Mouse (Mus musculus) mesoderm, embryonic 11.5 days (tissue): Measurements from ENCODE around the gene Pcsk7.

Source experiments
- DNase-seq: peaks from one replicate; pipeline ENCODE4 v3.0.0-alpha.2; 2012; ENCODE audit warnings: low read depth, low spot score

Pcsk7 gene

GRCm38 (mm10) chr9:45938952-45939637, 32.8 kb downstream of the Pcsk7 start:
- no peak for DNase-seq

- no peak for DNase-seq
These were observed 33.5 kb downstream of the Pcsk7 start for GRCm38 (mm10) chr9:45939794-45940193.

- no peak for DNase-seq
These were observed 35.1 kb downstream of the Pcsk7 start for GRCm38 (mm10) chr9:45941329-45941888.

GRCm38 (mm10) chr9:45942464-45942863, 36.2 kb downstream of the Pcsk7 start:
- DNase-seq = no peak

- no peak for DNase-seq
These were observed 36.6 kb downstream of the Pcsk7 start for GRCm38 (mm10) chr9:45942916-45943315.

- no peak for DNase-seq
These were observed 37.6 kb downstream of the Pcsk7 start for GRCm38 (mm10) chr9:45943628-45944505.

- DNase-seq = no peak
These were observed 38.5 kb downstream of the Pcsk7 start for GRCm38 (mm10) chr9:45944506-45945400.

GRCm38 (mm10) chr9:45945721-45946120, 39.4 kb downstream of the Pcsk7 start:
- DNase-seq = no peak

- no peak for DNase-seq
These were observed 40.0 kb downstream of the Pcsk7 start for GRCm38 (mm10) chr9:45946182-45946871.

GRCm38 (mm10) chr9:45946872-45947183, 40.5 kb downstream of the Pcsk7 start:
- no peak for DNase-seq

GRCm38 (mm10) chr9:45952057-45952456, 45.8 kb downstream of the Pcsk7 start:
- no peak for DNase-seq

- no peak for DNase-seq
These were observed 46.6 kb downstream of the Pcsk7 start for GRCm38 (mm10) chr9:45952890-45953289.

GRCm38 (mm10) chr9:45953511-45954293, 47.4 kb downstream of the Pcsk7 start:
- DNase-seq = no peak

- DNase-seq = peak; percentile 47
These were observed 48.2 kb downstream of the Pcsk7 start for GRCm38 (mm10) chr9:45954294-45955106.

GRCm38 (mm10) chr9:45955107-45955963, 49.0 kb downstream of the Pcsk7 start, which contains the start of gene Sidt2:
Gene Sidt2 (minus strand): TSS chr9:45955258.
- peak; percentile 90 for DNase-seq

- DNase-seq = no peak
These were observed 51.9 kb downstream of the Pcsk7 start for GRCm38 (mm10) chr9:45958023-45958670.

GRCm38 (mm10) chr9:45958851-45959250, 52.6 kb downstream of the Pcsk7 start:
- no peak for DNase-seq

GRCm38 (mm10) chr9:45959661-45960060, 53.4 kb downstream of the Pcsk7 start:
- no peak for DNase-seq
